Mouse (Mus musculus) lung, postnatal 0 days (tissue): ENCODE measurements around the gene Eif2b3.

Experiments
- CTCF ChIP-seq: IDR thresholded peaks from 2 replicates; pipeline ENCODE4 v1.5.1; 2016; ENCODE audit warnings: antibody characterized with exemption, mild to moderate bottlenecking
- EP300 ChIP-seq: IDR thresholded peaks from 2 replicates; pipeline ENCODE4 v1.6.1; 2016; ENCODE audit warnings: antibody characterized with exemption, mild to moderate bottlenecking, control low read depth

GRCm38 (mm10) chr4:117019206-117020134 lies at the start of gene Eif2b3:
- TF ChIP-seq EP300, result no peak
- TF ChIP-seq CTCF, result peak; percentile 52
